ENCODE assay signal across 8 mouse cellular contexts in the genomic region with DNA sequence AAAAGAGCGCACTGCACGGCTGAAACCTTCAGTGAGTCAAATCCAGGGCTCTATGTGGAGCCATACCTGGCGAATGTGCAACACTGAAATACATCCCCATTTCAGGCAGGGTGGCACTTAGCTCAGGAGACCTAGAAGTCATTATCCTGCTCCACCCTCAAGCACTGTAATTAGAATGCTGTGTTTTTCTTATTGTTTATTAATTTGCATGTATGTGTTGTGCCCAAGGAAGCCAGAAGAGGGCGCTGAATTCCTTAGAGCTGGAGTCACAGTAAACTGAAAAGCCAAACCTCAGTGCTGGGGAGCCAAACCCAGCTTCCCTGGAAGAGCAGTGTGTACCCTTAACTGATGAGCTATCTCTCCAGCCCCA. TPM values are rescaled to one million over a fixed set of nuclear protein-coding genes. Genes with fewer than 3 reads are reported as not detected.
A peak's percentile ranks its signal among the peaks of the same experiment; 100 is the strongest.
DNase-seq lines count a peak whose midpoint lies in the region; ATAC-seq and TF ChIP-seq lines count a peak whose summit lies in the region.

No protein-coding gene starts in this region.

- peak; percentile 84 for TF ChIP-seq CTCF in midbrain, postnatal 0 days (IDR thresholded peaks at IDR 0.05)

- TF ChIP-seq POLR2A in limb, embryonic 14.5 days (IDR thresholded peaks at IDR 0.05; ENCODE audit: borderline replicate concordance, extremely low read depth, insufficient read depth, insufficient read length): no peak

- peaks cover 6% of the 10 kb centered on the region; the same call in 1 of the 2 replicates for H3K36me3 ChIP-seq in kidney, embryonic 14.5 days (ENCODE audit: control insufficient read depth, insufficient read depth, low read length)
- peaks cover 8% of the 10 kb centered on the region for H3K36me3 ChIP-seq in limb, embryonic 14.5 days (ENCODE audit: control insufficient read depth, insufficient read depth, low read length)
- peaks cover 7% of the 10 kb centered on the region; the same call in 1 of the 2 replicates for H3K36me3 ChIP-seq in midbrain, postnatal 0 days (ENCODE audit: insufficient read depth, low read length)

- WGBS in kidney, embryonic 14.5 days: 14% methylated on average over 4 of the region's 4 CpGs
- WGBS in limb, embryonic 14.5 days: 12% methylated on average over 4 of the region's 4 CpGs
- 5% methylated on average over 4 of the region's 4 CpGs for WGBS in midbrain, postnatal 0 days

- peak overlapping the region; percentile 53 for H3K4me2 ChIP-seq in kidney, embryonic 14.5 days (replicated peaks; ENCODE audit: low read depth, low read length)
- peak overlapping the region; percentile 48 for H3K4me2 ChIP-seq in limb, embryonic 14.5 days (replicated peaks; ENCODE audit: low read depth, low read length, severe bottlenecking)
- peak overlapping the region; percentile 60 for H3K4me2 ChIP-seq in midbrain, postnatal 0 days (ENCODE audit: low read depth, low read length, poor library complexity, severe bottlenecking)

- no peaks in the 10 kb centered on the region for H3K9me3 ChIP-seq in kidney, embryonic 14.5 days (ENCODE audit: control insufficient read depth, low read length)
- no peaks in the 10 kb centered on the region for H3K9me3 ChIP-seq in limb, embryonic 14.5 days (ENCODE audit: control insufficient read depth, low read length)
- no peaks in the 10 kb centered on the region for H3K9me3 ChIP-seq in midbrain, postnatal 0 days (ENCODE audit: low read length)

- peaks cover 9% of the 10 kb centered on the region; the same call in 1 of the 2 replicates for H3K4me1 ChIP-seq in kidney, embryonic 14.5 days (ENCODE audit: control insufficient read depth, insufficient read depth, low read length)
- 0 out of 2 replicates have a peak, but pooled peaks cover 2% of the 10 kb centered on the region for H3K4me1 ChIP-seq in limb, embryonic 14.5 days (ENCODE audit: control insufficient read depth, insufficient read depth, low read length)
- H3K4me1 ChIP-seq in midbrain, postnatal 0 days (ENCODE audit: insufficient read depth, low read length): no peaks in the 10 kb centered on the region

- ATAC-seq in kidney, embryonic 14.5 days (ENCODE audit: low FRiP score, low TSS enrichment): no peak
- no peak for ATAC-seq in limb, embryonic 14.5 days (ENCODE audit: low FRiP score, low read depth)
- no peak for ATAC-seq in midbrain, postnatal 0 days (ENCODE audit: low FRiP score)

- H3K9ac ChIP-seq in kidney, embryonic 14.5 days (ENCODE audit: low read depth, low read length): peak overlapping the region; percentile 35; the same call in 1 of the 2 replicates
- 0 out of 2 replicates have a peak overlapping the region, but pooled peaks have one; percentile 9 for H3K9ac ChIP-seq in limb, embryonic 14.5 days (ENCODE audit: low read depth, low read length, severe bottlenecking)
- peak overlapping the region; percentile 24; the same call in 1 of the 2 replicates for H3K9ac ChIP-seq in midbrain, postnatal 0 days (replicated peaks; ENCODE audit: low read length, poor library complexity, severe bottlenecking)

- H3K27me3 ChIP-seq in kidney, embryonic 14.5 days (ENCODE audit: control insufficient read depth, insufficient read depth, low read length): no peaks in the 10 kb centered on the region
- no peaks in the 10 kb centered on the region for H3K27me3 ChIP-seq in limb, embryonic 14.5 days (ENCODE audit: control insufficient read depth, insufficient read depth, low read length)
- no peaks in the 10 kb centered on the region for H3K27me3 ChIP-seq in midbrain, postnatal 0 days (ENCODE audit: insufficient read depth, low read length)

- peak overlapping the region; percentile 22 for H3K4me3 ChIP-seq in kidney, embryonic 14.5 days (ENCODE audit: low read length)
- H3K4me3 ChIP-seq in limb, embryonic 14.5 days (replicated peaks; ENCODE audit: low read length): 0 out of 2 replicates have a peak overlapping the region, but pooled peaks have one; percentile 0
- H3K4me3 ChIP-seq in midbrain, postnatal 0 days (ENCODE audit: low read depth, low read length): peak overlapping the region; percentile 25; the same call in 1 of the 2 replicates

- peak; percentile 26 to 43 for DNase-seq in urinary bladder, adult 18-20 months (ENCODE audit: low spot score in 2 of 2)
- no peak for DNase-seq in urinary bladder, adult 2 months (ENCODE audit: low spot score)
- DNase-seq in embryo, embryonic 10 days (ENCODE audit: low spot score): peak; percentile 82
- DNase-seq in heart, adult 8-10 months (ENCODE audit: low spot score): peak; percentile 59
- peak; percentile 72 for DNase-seq in limb, embryonic 14.5 days (ENCODE audit: low spot score)
- peak; percentile 85 for DNase-seq in midbrain, postnatal 0 days (ENCODE audit: low spot score)
- DNase-seq in spleen, postnatal 4 days (ENCODE audit: low spot score in 2 of 2): peak; percentile 72 to 83

- H3K27ac ChIP-seq in kidney, embryonic 14.5 days (ENCODE audit: low read depth, low read length): no peak overlapping the region
- no peak overlapping the region for H3K27ac ChIP-seq in limb, embryonic 14.5 days (replicated peaks; ENCODE audit: low read depth, low read length)
- peak overlapping the region; percentile 87 for H3K27ac ChIP-seq in midbrain, postnatal 0 days (ENCODE audit: low read depth, low read length)

RNA-seq across cellular contexts. Expression of a gene that starts 2.5 kb away (rescaled TPM):
- 53.9 and 72.8 TPM in 2 replicates for polyA plus RNA-seq in urinary bladder, adult 2 months (2012; rRNA removed)
- 10 to 100 TPM; 22.2 to 31.6 (median 24.1) TPM for total RNA-seq in heart, adult 8-10 months (2022)
- 31.4 and 47.5 TPM in 2 replicates for polyA plus RNA-seq in kidney, embryonic 14.5 days (2014; fragmentation: Nextera tagmentation; extraction: Ambion mirVana)
- polyA plus RNA-seq in limb, embryonic 14.5 days (2012; rRNA removed): 60.6 and 61.0 TPM in 2 replicates
- 54.7 and 57.6 TPM in 2 replicates for polyA plus RNA-seq in limb, embryonic 14.5 days (2014; fragmentation: Nextera tagmentation; extraction: Ambion mirVana)
- 114 and 120 TPM in 2 replicates for total RNA-seq in midbrain, postnatal 0 days (2014; rRNA removed)
- 126 TPM in 2 replicates for polyA plus RNA-seq in midbrain, postnatal 0 days (2015; fragmentation: Nextera tagmentation; extraction: Ambion mirVana)

RNA-seq across cellular contexts. Expression of a gene that starts 41.6 kb away (rescaled TPM):
- 6.2 and 7.9 TPM in 2 replicates for polyA plus RNA-seq in urinary bladder, adult 2 months (2012; rRNA removed)
- total RNA-seq in heart, adult 8-10 months (2022): 1 to 10 TPM; 1.2 to 3.2 (median 1.5) TPM
- polyA plus RNA-seq in kidney, embryonic 14.5 days (2014; fragmentation: Nextera tagmentation; extraction: Ambion mirVana): 6.2 and 8.7 TPM in 2 replicates
- 12.1 and 15.0 TPM in 2 replicates for polyA plus RNA-seq in limb, embryonic 14.5 days (2012; rRNA removed)
- polyA plus RNA-seq in limb, embryonic 14.5 days (2014; fragmentation: Nextera tagmentation; extraction: Ambion mirVana): 10.8 and 11.8 TPM in 2 replicates
- 126 and 134 TPM in 2 replicates for total RNA-seq in midbrain, postnatal 0 days (2014; rRNA removed)
- 86.8 and 88.6 TPM in 2 replicates for polyA plus RNA-seq in midbrain, postnatal 0 days (2015; fragmentation: Nextera tagmentation; extraction: Ambion mirVana)

RNA-seq across cellular contexts. Expression of a gene that starts 48.3 kb away (rescaled TPM):
- 2.5 and 5.4 TPM in 2 replicates for polyA plus RNA-seq in urinary bladder, adult 2 months (2012; rRNA removed)
- 1 to 10 TPM; 3.6 to 6.1 (median 4.8) TPM for total RNA-seq in heart, adult 8-10 months (2022)
- 0.07 and 0.61 TPM in 2 replicates for polyA plus RNA-seq in kidney, embryonic 14.5 days (2014; fragmentation: Nextera tagmentation; extraction: Ambion mirVana)
- 5.3 and 6.0 TPM in 2 replicates for polyA plus RNA-seq in limb, embryonic 14.5 days (2012; rRNA removed)
- polyA plus RNA-seq in limb, embryonic 14.5 days (2014; fragmentation: Nextera tagmentation; extraction: Ambion mirVana): 0.32 and 0.57 TPM in 2 replicates
- total RNA-seq in midbrain, postnatal 0 days (2014; rRNA removed): 330 and 343 TPM in 2 replicates
- polyA plus RNA-seq in midbrain, postnatal 0 days (2015; fragmentation: Nextera tagmentation; extraction: Ambion mirVana): 5.4 and 6.3 TPM in 2 replicates

RNA-seq across cellular contexts. Expression of a gene that starts 53.4 kb away (rescaled TPM):
- 79.5 and 81.4 TPM in 2 replicates for polyA plus RNA-seq in urinary bladder, adult 2 months (2012; rRNA removed)
- 10 to 100 TPM; 43.7 to 50.9 (median 48.6) TPM for total RNA-seq in heart, adult 8-10 months (2022)
- polyA plus RNA-seq in kidney, embryonic 14.5 days (2014; fragmentation: Nextera tagmentation; extraction: Ambion mirVana): 106 and 153 TPM in 2 replicates
- polyA plus RNA-seq in limb, embryonic 14.5 days (2012; rRNA removed): 124 and 164 TPM in 2 replicates
- polyA plus RNA-seq in limb, embryonic 14.5 days (2014; fragmentation: Nextera tagmentation; extraction: Ambion mirVana): 58.3 and 72.1 TPM in 2 replicates
- 109 and 122 TPM in 2 replicates for total RNA-seq in midbrain, postnatal 0 days (2014; rRNA removed)
- 101 and 104 TPM in 2 replicates for polyA plus RNA-seq in midbrain, postnatal 0 days (2015; fragmentation: Nextera tagmentation; extraction: Ambion mirVana)

RNA-seq across cellular contexts. Expression of a gene that starts 57.0 kb away (rescaled TPM):
- 0.72 and 1.5 TPM in 2 replicates for polyA plus RNA-seq in urinary bladder, adult 2 months (2012; rRNA removed)
- 10 to 100 TPM; 13.0 to 24.6 (median 15.5) TPM for total RNA-seq in heart, adult 8-10 months (2022)
- polyA plus RNA-seq in kidney, embryonic 14.5 days (2014; fragmentation: Nextera tagmentation; extraction: Ambion mirVana): 2.0 and 2.3 TPM in 2 replicates
- polyA plus RNA-seq in limb, embryonic 14.5 days (2012; rRNA removed): 2.9 and 3.7 TPM in 2 replicates
- polyA plus RNA-seq in limb, embryonic 14.5 days (2014; fragmentation: Nextera tagmentation; extraction: Ambion mirVana): 0.81 and 1.2 TPM in 2 replicates
- 0.05 TPM in 2 replicates for total RNA-seq in midbrain, postnatal 0 days (2014; rRNA removed)
- 0.80 TPM in 2 replicates for polyA plus RNA-seq in midbrain, postnatal 0 days (2015; fragmentation: Nextera tagmentation; extraction: Ambion mirVana)
